Mouse (Mus musculus) c-Kit-positive CD71-positive TER-119-positive erythroid progenitor cells, embryonic 14.5 days (primary cell): ENCODE measurements at regions not wholly inside any gene's neighbourhood (a gene's known extent, or its start where the extent isn't known, plus 50 kb on each side); places are given as distances from the start of the nearest gene placed in this dataset.

Experiments
- DNase-seq: peaks from one replicate; pipeline ENCODE4 v3.0.0-alpha.2; 2013; ENCODE audit warnings: low spot score

GRCm38 (mm10) chr8:82473266-82473665 lies 70.2 kb upstream of the Il15 start:
- no peak for DNase-seq

GRCm38 (mm10) chr8:82471825-82472224 lies 68.8 kb upstream of the Il15 start:
- DNase-seq = peak; percentile 56

GRCm38 (mm10) chr8:82469824-82470223 lies 66.8 kb upstream of the Il15 start:
- no peak for DNase-seq

GRCm38 (mm10) chr8:82462841-82463240 lies 59.8 kb upstream of the Il15 start:
- DNase-seq = no peak

DNA sequence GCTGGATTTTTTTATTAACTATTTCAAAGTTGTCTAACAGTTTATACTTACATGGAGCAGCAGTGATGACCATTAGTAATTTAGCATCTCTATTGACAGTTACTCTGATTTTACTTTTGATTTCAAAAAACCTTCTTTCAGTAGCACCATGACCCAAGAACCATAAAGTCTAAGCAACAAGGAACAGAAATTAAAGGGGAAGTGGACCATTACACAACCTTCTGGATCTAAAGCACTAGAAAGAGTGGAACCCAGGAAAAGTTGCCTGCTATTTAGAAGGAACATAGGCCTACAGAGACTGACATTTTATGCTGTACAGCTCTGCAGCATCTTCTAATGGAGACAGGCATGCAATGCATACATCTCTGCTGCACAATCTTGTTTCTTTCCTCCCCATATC lies 56.0 kb upstream of the Il15 start:
- no peak for DNase-seq

GRCm38 (mm10) chr8:82454056-82454455 lies 51.0 kb upstream of the Il15 start:
- no peak for DNase-seq
